Mouse (Mus musculus) Patski (cell line): ENCODE measurements around the gene Bend3. TPM values are rescaled to one million over a fixed set of nuclear protein-coding genes. Genes with fewer than 3 reads are reported as not detected.

Experiments
- ATAC-seq: fragments of 100-300 bp; one replicate; pipeline ENCODE4 v1.8.0; 2021
- CTCF ChIA-PET: fragments of 350-600 bp; sonication (Branson Sonifier 250); formaldehyde crosslinking; loops from one replicate; lab custom pipeline; 2022; ENCODE audit warnings: inconsistent platforms; lab: Charles Lee
- POLR2A ChIA-PET: fragments of 350-600 bp; sonication (Branson Sonifier 250); formaldehyde crosslinking; loops from one replicate; lab custom pipeline; 2022; ENCODE audit warnings: antibody characterized with exemption, inconsistent platforms; lab: Charles Lee
- DNase-seq: peaks from one replicate; pipeline ENCODE4 v3.0.0-alpha.2; 2011; ENCODE audit warnings: low read depth, low spot score
- H3K27me3 ChIP-seq: fragments of 371-371 bp; one replicate; pipeline ENCODE4 v1.5.1; 2021
- CTCF ChIP-seq: fragments of 100-300 bp; IDR thresholded peaks from one replicate; pipeline ENCODE4 v1.5.1; 2021
- in situ Hi-C: fragments of 300-500 bp; cut with MboI; formaldehyde crosslinking; loops from 3 replicates; pipeline ENCODE4 v1.11.1; 2018; ENCODE audit warnings: low pct_unique_long_range_greater_than_20kb, mixed read lengths
- polyA plus RNA-seq: library from polyadenylated mRNA; unstranded; gene quantifications from one replicate; pipeline ENCODE4 v1.2.3, GENCODE M21; 2021

Gene Bend3
- polyA plus RNA-seq, 1 experiment from 2014 or later = 10.4 TPM

DNA sequence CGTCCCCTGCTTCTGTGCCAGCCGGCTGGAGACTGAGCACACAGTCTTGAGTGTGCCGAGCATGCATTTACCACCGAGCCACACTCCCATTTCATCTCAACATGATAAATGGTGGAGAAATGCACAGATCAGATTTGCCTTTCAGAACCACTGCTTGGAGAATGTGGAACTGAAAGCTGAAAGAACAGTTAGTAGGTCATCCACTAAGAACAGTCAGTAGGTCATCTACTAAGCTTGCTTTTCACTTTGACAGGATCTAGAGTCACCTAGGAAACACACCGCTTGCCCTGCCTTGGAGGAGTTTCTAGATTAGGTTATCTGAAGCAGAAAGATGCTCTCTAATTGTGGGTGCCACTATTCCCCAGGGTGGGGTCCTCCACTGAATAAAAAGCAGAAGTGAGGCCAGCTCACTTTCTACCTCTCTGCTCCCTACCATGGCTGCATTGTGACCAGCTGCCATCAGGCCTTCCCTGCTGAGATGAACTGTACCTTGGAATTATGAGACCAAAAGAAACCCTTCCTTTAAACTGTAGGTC lies 79.1 kb downstream of the Bend3 start:
- no peak for DNase-seq
- ATAC-seq = no peak
- TF ChIP-seq CTCF = no peak
- H3K27me3 ChIP-seq = no peaks in the 10 kb centered on the region
- in situ Hi-C loops = no loop called here
- POLR2A ChIA-PET = no interaction called here
- CTCF ChIA-PET = no interaction called here

DNA sequence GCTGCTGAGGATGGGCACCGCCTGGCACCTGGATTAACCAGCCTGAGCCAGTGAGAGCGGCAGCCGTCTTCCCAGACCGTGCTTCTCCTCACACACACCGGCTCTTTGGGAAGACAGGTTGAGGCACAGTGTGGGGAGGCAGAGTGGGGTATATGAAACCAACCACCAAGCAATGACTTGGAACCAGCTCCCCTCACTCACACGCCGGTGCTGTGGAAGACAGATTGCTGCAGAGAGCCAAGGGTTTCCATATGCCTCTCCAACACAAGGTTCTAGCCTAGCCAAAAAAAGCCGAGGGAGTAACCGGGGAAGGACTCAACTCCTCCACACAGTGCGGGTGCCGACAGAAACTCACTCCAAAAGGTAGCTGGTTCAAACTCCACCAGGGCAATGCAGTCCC lies 80.7 kb downstream of the Bend3 start:
- no peaks in the 10 kb centered on the region for H3K27me3 ChIP-seq
- CTCF ChIA-PET = interaction anchor here (1.3 kb wide), 1 partner anchor 19 kb away, joined by 4 read pairs; no protein-coding TSS in a partner anchor
- in situ Hi-C loops = no loop called here
- POLR2A ChIA-PET = interaction anchor here (0.5 kb wide), 1 partner anchor 607 kb away, joined by 3 read pairs; no protein-coding TSS in a partner anchor
- no peak for DNase-seq
- ATAC-seq = no peak
- no peak for TF ChIP-seq CTCF

DNA sequence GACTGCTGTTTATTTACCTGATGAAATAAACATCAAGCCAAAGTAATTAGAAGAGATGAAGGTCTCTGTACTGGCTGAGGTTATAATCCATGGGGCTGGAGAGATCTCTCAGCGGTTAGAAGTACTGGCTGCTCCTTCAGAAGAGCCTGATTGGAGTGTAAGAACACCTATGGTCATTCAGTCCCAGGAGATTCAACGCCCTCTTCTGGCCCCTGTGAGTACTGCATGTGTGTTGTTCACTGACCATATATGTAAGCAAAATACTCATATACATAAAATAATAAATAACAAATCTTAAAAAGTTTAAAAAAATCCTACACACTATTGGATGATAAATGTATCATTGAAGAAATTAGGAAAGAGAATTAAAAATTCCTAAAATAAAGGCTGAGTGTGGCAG lies 82.1 kb downstream of the Bend3 start:
- DNase-seq (no peak), ATAC-seq (no peak)
- in situ Hi-C loops = no loop called here
- H3K27me3 ChIP-seq = no peaks in the 10 kb centered on the region
- POLR2A ChIA-PET = no interaction called here
- CTCF ChIA-PET = no interaction called here
- TF ChIP-seq CTCF = peak; percentile 38

- POLR2A ChIA-PET = interaction anchor here (0.6 kb wide), 1 partner anchor 609 kb away, joined by 3 read pairs; no protein-coding TSS in a partner anchor
- in situ Hi-C loops = no loop called here
- CTCF ChIA-PET = no interaction called here
- no peak for TF ChIP-seq CTCF
- no peak for ATAC-seq
- DNase-seq = no peak
- no peaks in the 10 kb centered on the region for H3K27me3 ChIP-seq
These were observed 82.7 kb downstream of the Bend3 start for GRCm38 (mm10) chr10:43561311-43561710.

Other genes starting within 250 kb of the Bend3 start
- gene Gm9803, start 45.3 kb downstream of the Bend3 start, polyA plus RNA-seq = 27.3 TPM
- 70.0 TPM for gene 1700021F05Rik, start 62.2 kb downstream of the Bend3 start, polyA plus RNA-seq
- 722 TPM for gene Cd24a, start 99.5 kb downstream of the Bend3 start, polyA plus RNA-seq